Mouse (Mus musculus) spleen, adult 2 months (tissue): Measurements from ENCODE around the gene Fkbp11. TPM values are rescaled to one million over a fixed set of nuclear protein-coding genes. Genes with fewer than 3 reads are reported as not detected.
A peak's percentile ranks its signal among the peaks of the same experiment; 100 is the strongest.

ENCODE experiments used
- DNase-seq, 2 experiments: peaks; one replicate each; pipeline versions ENCODE4 v3.0.0 to v3.0.0-alpha.2; 2012 to 2021; ENCODE audit warnings: low spot score in 2 of 2, low read depth in 1 of 2
- H3K27ac ChIP-seq: fragments of 200-500 bp; 2 replicates; pipeline ENCODE4 v1.5.1; 2012; ENCODE audit warnings: low read length, inconsistent platforms; ENCODE audit not compliant: insufficient read depth
- H3K27me3 ChIP-seq: fragments of 200-500 bp; 2 replicates; pipeline ENCODE4 v1.6.1; 2012; ENCODE audit warnings: mild to moderate bottlenecking, moderate library complexity, low read length, inconsistent platforms; ENCODE audit not compliant: control insufficient read depth, insufficient read depth
- H3K36me3 ChIP-seq: fragments of 200-500 bp; 2 replicates; pipeline ENCODE4 v1.6.1; 2012; ENCODE audit warnings: mild to moderate bottlenecking, low read length, inconsistent platforms; ENCODE audit not compliant: control insufficient read depth, insufficient read depth
- H3K4me1 ChIP-seq: fragments of 200-500 bp; 2 replicates; pipeline ENCODE4 v1.6.1; 2011; ENCODE audit warnings: inconsistent platforms; ENCODE audit not compliant: control insufficient read depth, insufficient read depth, insufficient read length
- H3K4me3 ChIP-seq: fragments of 200-500 bp; 2 replicates; pipeline ENCODE4 v1.5.1; 2011; ENCODE audit warnings: mild to moderate bottlenecking, inconsistent platforms; ENCODE audit not compliant: insufficient read depth, insufficient read length; ENCODE audit errors: extremely low read depth
- CTCF ChIP-seq: fragments of 200-500 bp; IDR thresholded peaks from 2 replicates; pipeline ENCODE4 v1.5.1; 2011; ENCODE audit warnings: mild to moderate bottlenecking, inconsistent platforms; ENCODE audit not compliant: insufficient read depth, insufficient read length, insufficient replicate concordance; ENCODE audit errors: extremely low read depth
- POLR2A ChIP-seq: fragments of 200-500 bp; IDR thresholded peaks from 2 replicates; pipeline ENCODE4 v1.6.1; 2011; ENCODE audit warnings: low read depth, low read length, inconsistent platforms
- WGBS: fragments of 180-500 bp; shearing (Covaris S2); methylation state at CpG from one replicate; pipeline ENCODE4 v1.1.7; 2018; 5-methylcytosine and 5-hydroxymethylcytosine counted together
- polyA plus RNA-seq: library from polyadenylated mRNA; depleted of rRNA; stranded (reverse); fragments of >200 nt; gene quantifications from 2 replicates; pipeline ENCODE4 v1.2.3, GENCODE M21; 2012

The Fkbp11 gene
- polyA plus RNA-seq, 1 experiment, result 16.7 TPM

- TF ChIP-seq CTCF, result no peak
- TF ChIP-seq POLR2A, result no peak
- H3K4me1 ChIP-seq, result no peaks in the 10 kb centered on the region
- H3K4me3 ChIP-seq, result no peak overlapping the region
- DNase-seq, result no peak
- H3K27ac ChIP-seq, result no peak overlapping the region
- no peaks in the 10 kb centered on the region for H3K27me3 ChIP-seq
- WGBS, result 79% methylated on average over 3 of the region's 3 CpGs
- no peaks in the 10 kb centered on the region for H3K36me3 ChIP-seq
These were observed 42.1 kb downstream of the Fkbp11 start for GRCm38 (mm10) chr15:98685926-98686325.

GRCm38 (mm10) chr15:98683746-98684145 lies 44.3 kb downstream of the Fkbp11 start:
- 18% methylated on average over 1 of the region's 1 CpGs for WGBS
- no peaks in the 10 kb centered on the region; the same call in 1 of the 2 replicates for H3K27me3 ChIP-seq
- no peak overlapping the region for H3K27ac ChIP-seq
- no peak for DNase-seq
- H3K36me3 ChIP-seq, result no peaks in the 10 kb centered on the region
- no peak for TF ChIP-seq CTCF
- no peak for TF ChIP-seq POLR2A
- H3K4me1 ChIP-seq, result no peaks in the 10 kb centered on the region
- H3K4me3 ChIP-seq, result no peak overlapping the region

- Histone ChIP-seq H3K27ac (no peak overlapping the region), H3K36me3 (no peaks in the 10 kb centered on the region), H3K4me3 (no peak overlapping the region), H3K4me1 (no peaks in the 10 kb centered on the region), H3K27me3 (no peaks in the 10 kb centered on the region; the same call in 1 of the 2 replicates)
- 52% methylated on average over 10 of the region's 10 CpGs for WGBS
- DNase-seq, result no peak
- TF ChIP-seq CTCF (no peak), POLR2A (no peak)
These were observed 44.8 kb downstream of the Fkbp11 start for GRCm38 (mm10) chr15:98683177-98683576.

GRCm38 (mm10) chr15:98681633-98682032 lies 46.4 kb downstream of the Fkbp11 start:
- WGBS, result 89% methylated on average over 7 of the region's 7 CpGs
- no peak for TF ChIP-seq CTCF
- TF ChIP-seq POLR2A, result no peak
- no peaks in the 10 kb centered on the region; the same call in 1 of the 2 replicates for H3K27me3 ChIP-seq

GRCm38 (mm10) chr15:98680660-98681059 lies 47.3 kb downstream of the Fkbp11 start:
- Histone ChIP-seq H3K27me3 (no peaks in the 10 kb centered on the region; the same call in none of the 2 replicates), H3K36me3 (no peaks in the 10 kb centered on the region), H3K4me1 (peaks cover 5% of the 10 kb centered on the region; the same call in 1 of the 2 replicates), H3K4me3 (no peak overlapping the region), H3K27ac (no peak overlapping the region)
- no peak for DNase-seq
- TF ChIP-seq POLR2A (no peak), CTCF (no peak)
- 88% methylated on average over 8 of the region's 8 CpGs for WGBS

More at GRCm38 (mm10) chr15:98681633-98682032, 46.4 kb downstream of the Fkbp11 start:
- H3K4me1 ChIP-seq, result peaks cover 5% of the 10 kb centered on the region; the same call in 1 of the 2 replicates
- H3K4me3 ChIP-seq, result no peak overlapping the region
- H3K36me3 ChIP-seq, result no peaks in the 10 kb centered on the region
- no peak overlapping the region for H3K27ac ChIP-seq
- no peak for DNase-seq

GRCm38 (mm10) chr15:98677977-98678376 lies 50.0 kb downstream of the Fkbp11 start:
- H3K36me3 ChIP-seq, result no peaks in the 10 kb centered on the region
- DNase-seq, result no peak
- WGBS, result 88% methylated on average over 7 of the region's 7 CpGs
- TF ChIP-seq CTCF, result no peak
- TF ChIP-seq POLR2A, result no peak
- no peaks in the 10 kb centered on the region; the same call in none of the 2 replicates for H3K27me3 ChIP-seq
- no peak overlapping the region for H3K27ac ChIP-seq
- H3K4me1 ChIP-seq, result peaks cover 5% of the 10 kb centered on the region; the same call in 1 of the 2 replicates
- H3K4me3 ChIP-seq, result no peak overlapping the region

GRCm38 (mm10) chr15:98676940-98677728 lies 50.9 kb downstream of the Fkbp11 start, which contains the start of gene Rnd1:
Rnd1 (minus strand) TSS chr15:98677461.
- TF ChIP-seq POLR2A (peak; percentile 85), CTCF (no peak)
- DNase-seq, result peak; percentile 26 to 55
- Histone ChIP-seq H3K36me3 (no peaks in the 10 kb centered on the region), H3K4me1 (peaks cover 5% of the 10 kb centered on the region; the same call in 1 of the 2 replicates), H3K27me3 (no peaks in the 10 kb centered on the region; the same call in none of the 2 replicates), H3K4me3 (peak within 1 kb of the TSS; percentile 57), H3K27ac (no peak within 1 kb of the TSS)
- WGBS, result 1% methylated on average over 36 of the region's 37 CpGs
